Mouse (Mus musculus): ENCODE data around the gene Hfe2. TPM values are rescaled to one million over a fixed set of nuclear protein-coding genes. Genes with fewer than 3 reads are reported as not detected.

Hfe2 gene
- polyA plus RNA-seq, 1 experiment from 2014 or later: 1.9 TPM

- H3K36me3 ChIP-seq: peaks cover 23% of the 10 kb centered on the region
- H3K4me3 ChIP-seq: no peak overlapping the region
- no peak overlapping the region for H3K4me2 ChIP-seq (replicated peaks)
- no peak overlapping the region for H3K27ac ChIP-seq
- H3K9ac ChIP-seq: no peak overlapping the region
- peaks cover 30% of the 10 kb centered on the region for H3K4me1 ChIP-seq
- WGBS: 96% methylated on average over 8 of the region's 8 CpGs
- H3K27me3 ChIP-seq (replicated peaks): no peaks in the 10 kb centered on the region
- H3K9me3 ChIP-seq: no peaks in the 10 kb centered on the region
- no peak for ATAC-seq (ENCODE audit: low FRiP score, low read depth)
These were observed 38.3 kb downstream of the Hfe2 start for GRCm38 (mm10) chr3:96563267-96563666.

GRCm38 (mm10) chr3:96563911-96564632, 39.1 kb downstream of the Hfe2 start:
- Histone ChIP-seq H3K9ac (no peak overlapping the region), H3K4me2 (replicated peaks) (no peak overlapping the region), H3K4me3 (no peak overlapping the region), H3K27ac (no peak overlapping the region), H3K4me1 (peaks cover 30% of the 10 kb centered on the region), H3K9me3 (no peaks in the 10 kb centered on the region), H3K27me3 (replicated peaks) (no peaks in the 10 kb centered on the region), H3K36me3 (peaks cover 23% of the 10 kb centered on the region)
- 74% methylated on average over 10 of the region's 10 CpGs for WGBS
- no peak for ATAC-seq (ENCODE audit: low FRiP score, low read depth)

GRCm38 (mm10) chr3:96564633-96565032, 39.7 kb downstream of the Hfe2 start:
- Histone ChIP-seq H3K36me3 (peaks cover 19% of the 10 kb centered on the region), H3K9ac (no peak overlapping the region), H3K9me3 (no peaks in the 10 kb centered on the region), H3K4me1 (peaks cover 25% of the 10 kb centered on the region), H3K4me2 (replicated peaks) (no peak overlapping the region), H3K27me3 (replicated peaks) (no peaks in the 10 kb centered on the region), H3K27ac (no peak overlapping the region), H3K4me3 (no peak overlapping the region)
- no peak for ATAC-seq (ENCODE audit: low FRiP score, low read depth)
- WGBS: 70% methylated on average over 7 of the region's 7 CpGs

- H3K4me3 ChIP-seq: no peak overlapping the region
- no peak for ATAC-seq (ENCODE audit: low FRiP score, low read depth)
- peaks cover 20% of the 10 kb centered on the region for H3K4me1 ChIP-seq
- no peak overlapping the region for H3K9ac ChIP-seq
- H3K4me2 ChIP-seq (replicated peaks): no peak overlapping the region
- WGBS: 78% methylated on average over 3 of the region's 3 CpGs
- H3K27me3 ChIP-seq (replicated peaks): no peaks in the 10 kb centered on the region
- H3K9me3 ChIP-seq: no peaks in the 10 kb centered on the region
- H3K36me3 ChIP-seq: peaks cover 14% of the 10 kb centered on the region
- H3K27ac ChIP-seq: no peak overlapping the region
These were observed 40.1 kb downstream of the Hfe2 start for GRCm38 (mm10) chr3:96565105-96565504.

- Histone ChIP-seq H3K9ac (no peak overlapping the region), H3K9me3 (no peaks in the 10 kb centered on the region), H3K27ac (no peak overlapping the region), H3K36me3 (no peaks in the 10 kb centered on the region), H3K27me3 (replicated peaks) (no peaks in the 10 kb centered on the region), H3K4me3 (no peak overlapping the region), H3K4me1 (peaks cover 5% of the 10 kb centered on the region), H3K4me2 (replicated peaks) (no peak overlapping the region)
- no peak for ATAC-seq (ENCODE audit: low FRiP score, low read depth)
- WGBS: 88% methylated on average over 8 of the region's 8 CpGs
These were observed 41.9 kb downstream of the Hfe2 start for GRCm38 (mm10) chr3:96566661-96567450.

- no peaks in the 10 kb centered on the region for H3K36me3 ChIP-seq
- no peaks in the 10 kb centered on the region for H3K27me3 ChIP-seq (replicated peaks)
- no peak overlapping the region for H3K4me2 ChIP-seq (replicated peaks)
- H3K9ac ChIP-seq: no peak overlapping the region
- no peak overlapping the region for H3K27ac ChIP-seq
- no peak overlapping the region for H3K4me3 ChIP-seq
- 61% methylated on average over 8 of the region's 8 CpGs for WGBS
- no peaks in the 10 kb centered on the region for H3K9me3 ChIP-seq
- no peaks in the 10 kb centered on the region; the same call in 1 of the 2 replicates for H3K4me1 ChIP-seq
- ATAC-seq (ENCODE audit: low FRiP score, low read depth): no peak
These were observed 43.6 kb downstream of the Hfe2 start for GRCm38 (mm10) chr3:96568605-96569004.

- Histone ChIP-seq H3K4me1 (no peaks in the 10 kb centered on the region; the same call in 1 of the 2 replicates), H3K4me3 (no peak overlapping the region), H3K27me3 (replicated peaks) (no peaks in the 10 kb centered on the region), H3K9ac (no peak overlapping the region), H3K27ac (no peak overlapping the region), H3K4me2 (replicated peaks) (no peak overlapping the region), H3K9me3 (no peaks in the 10 kb centered on the region), H3K36me3 (no peaks in the 10 kb centered on the region)
- 92% methylated on average over 13 of the region's 13 CpGs for WGBS
- no peak for ATAC-seq (ENCODE audit: low FRiP score, low read depth)
These were observed 44.5 kb downstream of the Hfe2 start for GRCm38 (mm10) chr3:96569506-96569905.

- Histone ChIP-seq H3K4me3 (no peak overlapping the region), H3K27me3 (replicated peaks) (no peaks in the 10 kb centered on the region), H3K27ac (no peak overlapping the region), H3K36me3 (no peaks in the 10 kb centered on the region), H3K9me3 (no peaks in the 10 kb centered on the region), H3K4me1 (no peaks in the 10 kb centered on the region; the same call in 1 of the 2 replicates), H3K9ac (no peak overlapping the region), H3K4me2 (replicated peaks) (no peak overlapping the region)
- WGBS: 89% methylated on average over 11 of the region's 11 CpGs
- ATAC-seq (ENCODE audit: low FRiP score, low read depth): no peak
These were observed 45.1 kb downstream of the Hfe2 start for GRCm38 (mm10) chr3:96569966-96570605.

GRCm38 (mm10) chr3:96570643-96571042, 45.7 kb downstream of the Hfe2 start:
- no peak for ATAC-seq (ENCODE audit: low FRiP score, low read depth)
- 78% methylated on average over 7 of the region's 7 CpGs for WGBS
- H3K36me3 ChIP-seq: no peaks in the 10 kb centered on the region

GRCm38 (mm10) chr3:96571336-96571735, 46.4 kb downstream of the Hfe2 start:
- 73% methylated on average over 2 of the region's 2 CpGs for WGBS
- no peak overlapping the region for H3K4me3 ChIP-seq
- no peaks in the 10 kb centered on the region for H3K36me3 ChIP-seq
- H3K9me3 ChIP-seq: no peaks in the 10 kb centered on the region
- H3K9ac ChIP-seq: no peak overlapping the region
- ATAC-seq (ENCODE audit: low FRiP score, low read depth): no peak
- H3K4me2 ChIP-seq (replicated peaks): no peak overlapping the region
- H3K27ac ChIP-seq: no peak overlapping the region
- no peaks in the 10 kb centered on the region for H3K27me3 ChIP-seq (replicated peaks)
- peaks cover 3% of the 10 kb centered on the region for H3K4me1 ChIP-seq

More at GRCm38 (mm10) chr3:96570643-96571042, 45.7 kb downstream of the Hfe2 start:
- no peaks in the 10 kb centered on the region; the same call in 1 of the 2 replicates for H3K4me1 ChIP-seq
- no peak overlapping the region for H3K9ac ChIP-seq
- H3K4me2 ChIP-seq (replicated peaks): no peak overlapping the region
- H3K27me3 ChIP-seq (replicated peaks): no peaks in the 10 kb centered on the region
- no peak overlapping the region for H3K4me3 ChIP-seq
- H3K27ac ChIP-seq: no peak overlapping the region
- no peaks in the 10 kb centered on the region for H3K9me3 ChIP-seq

- Histone ChIP-seq H3K9me3 (no peaks in the 10 kb centered on the region), H3K4me1 (peaks cover 9% of the 10 kb centered on the region), H3K4me3 (no peak overlapping the region), H3K9ac (no peak overlapping the region), H3K27me3 (replicated peaks) (no peaks in the 10 kb centered on the region), H3K4me2 (replicated peaks) (no peak overlapping the region), H3K27ac (no peak overlapping the region), H3K36me3 (no peaks in the 10 kb centered on the region)
- ATAC-seq (ENCODE audit: low FRiP score, low read depth): no peak
- 84% methylated on average over 16 of the region's 16 CpGs for WGBS
These were observed 47.1 kb downstream of the Hfe2 start for GRCm38 (mm10) chr3:96571896-96572698.

All from neural tube, embryonic 12.5 days (tissue).